Mouse (Mus musculus): ENCODE measurements around the gene Phlda3. TPM values are rescaled to one million over a fixed set of nuclear protein-coding genes. Genes with fewer than 3 reads are reported as not detected.
A peak's percentile ranks its signal among the peaks of the same experiment; 100 is the strongest.

The Phlda3 gene
- polyA plus RNA-seq, 1 experiment, result 62.1 TPM

DNA sequence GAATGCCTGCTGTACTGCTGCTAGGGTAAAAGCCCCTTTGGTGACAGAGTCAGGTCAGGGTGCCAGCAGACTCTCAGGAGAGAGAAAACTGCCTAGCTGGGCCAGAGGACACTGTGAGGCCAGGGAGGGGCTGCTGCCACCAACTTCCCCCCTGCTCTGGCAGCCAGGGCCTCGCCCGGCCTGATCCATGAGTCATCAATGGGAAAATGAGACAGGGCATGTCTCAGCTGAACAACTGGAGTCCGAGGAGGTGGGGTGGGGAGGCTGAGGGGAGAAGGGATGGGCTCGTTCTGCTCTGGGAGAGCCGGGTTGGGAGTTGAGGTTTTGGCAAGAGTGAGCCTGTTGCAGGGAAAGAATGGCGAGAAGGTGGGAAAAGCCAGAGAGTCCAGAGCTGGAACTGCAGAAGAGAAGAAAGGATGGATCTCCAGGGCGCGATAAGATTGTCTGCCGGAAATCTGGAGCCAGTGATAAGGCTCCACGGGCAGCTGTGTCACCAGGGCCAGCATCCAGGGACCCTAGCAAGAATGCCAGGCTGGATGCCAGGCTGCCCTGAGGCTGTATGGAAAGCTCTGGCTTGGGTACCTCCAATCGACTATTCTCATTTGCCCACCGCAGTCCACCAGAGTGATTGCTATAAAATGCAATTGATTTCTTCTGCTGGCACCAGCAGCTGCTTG is 5.1 kb downstream of the Phlda3 start:
- no peak overlapping the region for H3K4me3 ChIP-seq (ENCODE audit: control insufficient read depth, insufficient read depth, low read length)
- H3K27me3 ChIP-seq (ENCODE audit: control insufficient read depth, insufficient read depth, low read length), result no peaks in the 10 kb centered on the region
- H3K4me1 ChIP-seq (replicated peaks; ENCODE audit: control insufficient read depth, insufficient read depth, low read length), result peaks cover 9% of the 10 kb centered on the region
- no peak for TF ChIP-seq POLR2A (IDR thresholded peaks at IDR 0.05; ENCODE audit: control insufficient read depth, extremely low read depth, insufficient read depth, low read length, poor library complexity)
- TF ChIP-seq CTCF (IDR thresholded peaks at IDR 0.05; ENCODE audit: borderline replicate concordance, control insufficient read depth, extremely low read depth, insufficient read depth, low read length, poor library complexity), result no peak
- no peak for DNase-seq
- 84% methylated on average over 12 of the region's 12 CpGs for WGBS
- no peaks in the 10 kb centered on the region for H3K36me3 ChIP-seq (ENCODE audit: control insufficient read depth, insufficient read depth, low read length)
- no peak overlapping the region for H3K27ac ChIP-seq (ENCODE audit: control insufficient read depth, insufficient read depth, low read length)

DNA sequence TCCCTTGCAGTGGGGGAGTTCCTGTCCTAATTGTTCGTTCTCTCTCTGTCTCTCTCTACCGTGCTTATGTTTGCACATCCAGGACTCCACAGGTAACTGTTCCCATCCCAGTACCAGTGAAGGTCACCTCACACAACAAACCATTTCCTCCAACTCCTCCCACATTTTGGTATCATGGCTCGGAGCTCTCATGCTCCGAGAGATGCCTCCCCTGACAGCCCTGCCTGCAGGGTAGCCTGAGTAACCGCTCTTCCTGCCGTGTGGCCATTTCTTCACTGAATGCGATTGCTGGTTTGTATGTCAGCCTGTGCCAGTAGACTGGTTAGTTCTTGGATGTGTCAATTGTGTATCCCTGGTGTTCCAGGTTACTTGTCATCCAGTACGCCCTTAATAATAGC is 5.7 kb downstream of the Phlda3 start:
- Histone ChIP-seq H3K4me3 (ENCODE audit: control insufficient read depth, insufficient read depth, low read length) (no peak overlapping the region), H3K27me3 (ENCODE audit: control insufficient read depth, insufficient read depth, low read length) (no peaks in the 10 kb centered on the region), H3K36me3 (ENCODE audit: control insufficient read depth, insufficient read depth, low read length) (no peaks in the 10 kb centered on the region), H3K4me1 (replicated peaks; ENCODE audit: control insufficient read depth, insufficient read depth, low read length) (peaks cover 7% of the 10 kb centered on the region), H3K27ac (ENCODE audit: control insufficient read depth, insufficient read depth, low read length) (no peak overlapping the region)
- TF ChIP-seq POLR2A (IDR thresholded peaks at IDR 0.05; ENCODE audit: control insufficient read depth, extremely low read depth, insufficient read depth, low read length, poor library complexity) (no peak), CTCF (IDR thresholded peaks at IDR 0.05; ENCODE audit: borderline replicate concordance, control insufficient read depth, extremely low read depth, insufficient read depth, low read length, poor library complexity) (no peak)
- no peak for DNase-seq
- WGBS, result 93% methylated on average over 8 of the region's 8 CpGs

DNA sequence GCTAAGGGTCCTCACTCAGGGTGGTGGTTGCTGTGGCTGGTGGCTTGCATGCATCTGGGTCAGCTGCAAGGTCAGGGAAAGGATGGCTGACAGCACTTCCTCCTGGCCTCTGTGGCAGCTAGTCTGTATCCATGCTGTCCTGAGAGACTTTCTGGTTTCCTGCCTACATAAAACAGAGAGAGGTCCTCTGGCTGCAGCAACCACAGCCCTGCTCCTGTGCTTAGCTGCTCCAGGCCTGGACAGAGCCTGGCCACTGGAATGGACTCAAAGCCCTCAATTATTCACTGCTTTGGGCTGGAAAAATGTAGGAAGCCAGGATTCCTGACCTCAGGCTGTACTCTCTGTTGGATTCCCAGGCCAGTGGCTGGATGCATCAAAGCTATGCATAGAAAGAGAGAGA is 10.7 kb downstream of the Phlda3 start:
- no peak overlapping the region for H3K27ac ChIP-seq (ENCODE audit: control insufficient read depth, insufficient read depth, low read length)
- no peaks in the 10 kb centered on the region for H3K36me3 ChIP-seq (ENCODE audit: control insufficient read depth, insufficient read depth, low read length)
- peaks cover 8% of the 10 kb centered on the region for H3K4me1 ChIP-seq (replicated peaks; ENCODE audit: control insufficient read depth, insufficient read depth, low read length)
- H3K4me3 ChIP-seq (ENCODE audit: control insufficient read depth, insufficient read depth, low read length), result no peak overlapping the region
- no peaks in the 10 kb centered on the region for H3K27me3 ChIP-seq (ENCODE audit: control insufficient read depth, insufficient read depth, low read length)
- no peak for DNase-seq
- TF ChIP-seq CTCF (IDR thresholded peaks at IDR 0.05; ENCODE audit: borderline replicate concordance, control insufficient read depth, extremely low read depth, insufficient read depth, low read length, poor library complexity) (no peak), POLR2A (IDR thresholded peaks at IDR 0.05; ENCODE audit: control insufficient read depth, extremely low read depth, insufficient read depth, low read length, poor library complexity) (no peak)

DNA sequence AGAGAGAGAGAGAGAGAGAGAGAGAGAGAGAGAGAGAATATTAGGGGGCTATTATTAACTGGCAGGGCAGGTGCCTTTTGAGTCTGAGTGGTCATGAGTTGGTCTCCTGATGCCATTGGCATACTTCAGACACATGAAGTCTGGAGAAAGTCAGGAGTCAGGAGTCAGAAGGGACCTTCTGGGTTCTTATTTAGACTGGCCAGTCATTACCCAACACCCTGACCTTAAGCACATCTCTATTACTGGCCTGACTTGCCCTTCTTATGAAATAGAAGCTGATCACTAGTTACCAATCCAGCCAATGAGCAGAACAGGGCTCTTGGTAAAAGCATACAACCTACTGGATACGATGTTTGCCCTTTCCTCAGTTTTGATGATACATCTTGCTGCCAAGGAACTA is 11.1 kb downstream of the Phlda3 start:
- WGBS, result 100% methylated on average over 1 of the region's 1 CpGs
- TF ChIP-seq CTCF (IDR thresholded peaks at IDR 0.05; ENCODE audit: borderline replicate concordance, control insufficient read depth, extremely low read depth, insufficient read depth, low read length, poor library complexity), result no peak
- TF ChIP-seq POLR2A (IDR thresholded peaks at IDR 0.05; ENCODE audit: control insufficient read depth, extremely low read depth, insufficient read depth, low read length, poor library complexity), result no peak

DNA sequence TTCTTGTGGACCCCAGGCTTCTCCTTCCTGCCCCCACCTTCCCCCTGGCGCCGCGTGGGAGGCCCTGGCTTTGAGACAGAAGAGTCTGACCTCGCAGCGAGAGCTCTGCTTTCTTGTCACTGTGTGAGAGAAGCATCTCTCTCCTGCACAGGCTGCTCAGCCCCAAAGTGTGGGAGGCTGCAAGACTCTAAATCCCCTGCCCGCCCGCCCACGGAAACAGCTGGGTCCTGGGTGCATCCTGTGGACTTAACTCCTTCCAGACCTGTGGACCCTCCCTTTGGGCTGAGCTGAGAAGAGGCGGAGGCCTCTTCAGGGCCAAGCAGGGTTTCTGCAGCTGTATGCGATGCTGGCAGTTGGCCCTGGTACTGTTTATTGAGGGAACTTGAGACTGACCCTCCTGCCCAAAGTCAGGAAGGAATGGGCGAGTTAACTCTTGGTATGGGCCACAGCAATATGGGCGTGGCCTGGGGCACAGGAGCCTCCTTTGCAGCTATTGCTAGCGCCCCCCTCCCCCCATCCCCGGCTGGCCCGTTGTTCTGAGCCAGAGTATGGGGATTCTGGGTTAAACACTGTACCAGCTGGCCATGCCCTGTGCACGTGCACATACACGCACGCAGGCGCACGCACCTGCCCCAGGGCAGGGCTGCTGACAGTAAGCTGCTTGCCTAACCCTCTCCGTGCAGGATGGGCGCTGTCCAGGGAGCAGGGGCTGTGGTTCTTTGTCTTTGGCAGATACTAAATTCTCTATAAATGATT is 13.0 kb downstream of the Phlda3 start, which contains the start of gene Tnni1:
TSS of gene Tnni1 (plus strand) at position 655 of the 756 bp plus-strand sequence.
- Histone ChIP-seq H3K27ac (ENCODE audit: control insufficient read depth, insufficient read depth, low read length) (no peak within 1 kb of the TSS), H3K36me3 (ENCODE audit: control insufficient read depth, insufficient read depth, low read length) (no peaks in the 10 kb centered on the region), H3K27me3 (ENCODE audit: control insufficient read depth, insufficient read depth, low read length) (no peaks in the 10 kb centered on the region), H3K4me1 (replicated peaks; ENCODE audit: control insufficient read depth, insufficient read depth, low read length) (peaks cover 8% of the 10 kb centered on the region), H3K4me3 (ENCODE audit: control insufficient read depth, insufficient read depth, low read length) (no peak within 1 kb of the TSS)
- TF ChIP-seq CTCF (IDR thresholded peaks at IDR 0.05; ENCODE audit: borderline replicate concordance, control insufficient read depth, extremely low read depth, insufficient read depth, low read length, poor library complexity), result no peak
- DNase-seq, result peak; percentile 23
- 6% methylated on average over 22 of the region's 22 CpGs for WGBS

More for the DNA sequence above, 11.1 kb downstream of the Phlda3 start:
- Histone ChIP-seq H3K27ac (ENCODE audit: control insufficient read depth, insufficient read depth, low read length) (no peak overlapping the region), H3K4me3 (ENCODE audit: control insufficient read depth, insufficient read depth, low read length) (no peak overlapping the region), H3K27me3 (ENCODE audit: control insufficient read depth, insufficient read depth, low read length) (no peaks in the 10 kb centered on the region), H3K36me3 (ENCODE audit: control insufficient read depth, insufficient read depth, low read length) (no peaks in the 10 kb centered on the region), H3K4me1 (replicated peaks; ENCODE audit: control insufficient read depth, insufficient read depth, low read length) (peaks cover 8% of the 10 kb centered on the region)
- DNase-seq, result no peak

DNA sequence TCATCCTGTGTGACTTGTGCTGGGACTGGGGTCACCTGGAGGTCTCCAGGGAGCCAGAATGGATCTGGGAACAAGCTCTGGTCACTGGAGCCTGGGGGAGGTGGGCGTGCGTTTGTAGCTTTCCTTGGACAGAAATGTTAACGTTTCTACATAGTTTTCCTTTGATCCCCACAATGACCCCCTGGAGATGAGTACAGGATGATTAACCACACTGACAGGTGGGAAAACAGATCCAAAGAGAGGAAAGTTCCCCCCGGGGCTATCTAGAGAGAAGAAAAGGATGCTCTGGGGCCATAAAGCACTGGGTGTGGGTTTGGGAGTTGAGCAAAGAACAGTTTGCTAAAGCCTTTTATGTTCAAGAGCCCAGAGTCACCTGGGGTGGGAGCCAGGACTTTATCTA is 14.7 kb downstream of the Phlda3 start:
- Histone ChIP-seq H3K27ac (ENCODE audit: control insufficient read depth, insufficient read depth, low read length) (no peak overlapping the region), H3K27me3 (ENCODE audit: control insufficient read depth, insufficient read depth, low read length) (no peaks in the 10 kb centered on the region), H3K4me1 (replicated peaks; ENCODE audit: control insufficient read depth, insufficient read depth, low read length) (peaks cover 8% of the 10 kb centered on the region), H3K4me3 (ENCODE audit: control insufficient read depth, insufficient read depth, low read length) (no peak overlapping the region), H3K36me3 (ENCODE audit: control insufficient read depth, insufficient read depth, low read length) (no peaks in the 10 kb centered on the region)
- no peak for TF ChIP-seq CTCF (IDR thresholded peaks at IDR 0.05; ENCODE audit: borderline replicate concordance, control insufficient read depth, extremely low read depth, insufficient read depth, low read length, poor library complexity)
- TF ChIP-seq POLR2A (IDR thresholded peaks at IDR 0.05; ENCODE audit: control insufficient read depth, extremely low read depth, insufficient read depth, low read length, poor library complexity), result no peak
- DNase-seq, result no peak
- WGBS, result 86% methylated on average over 4 of the region's 4 CpGs
